Mouse (Mus musculus) embryonic facial prominence, embryonic 10.5 days (tissue): ENCODE results near the gene Fam221b. TPM values are rescaled to one million over a fixed set of nuclear protein-coding genes. Genes with fewer than 3 reads are reported as not detected.

ENCODE experiments used
- DNase-seq: peaks from one replicate; pipeline ENCODE4 v3.0.0-alpha.2; 2017; ENCODE audit warnings: low spot score
- H3K27ac ChIP-seq: fragments of 300-500 bp; sonication (generic); replicated peaks from 2 replicates; pipeline ENCODE4 v1.5.1; 2016; ENCODE audit warnings: mild to moderate bottlenecking
- H3K27me3 ChIP-seq: fragments of 300-500 bp; sonication (generic); replicated peaks from 2 replicates; pipeline ENCODE4 v1.6.1; 2016; ENCODE audit warnings: low read depth, mild to moderate bottlenecking; ENCODE audit not compliant: poor library complexity, severe bottlenecking
- H3K36me3 ChIP-seq: fragments of 300-500 bp; sonication (generic); replicated peaks from 2 replicates; pipeline ENCODE4 v1.6.1; 2016; ENCODE audit warnings: mild to moderate bottlenecking, moderate library complexity
- H3K4me1 ChIP-seq: fragments of 300-500 bp; sonication (generic); 2 replicates; pipeline ENCODE4 v1.6.1; 2016
- H3K4me3 ChIP-seq: fragments of 300-500 bp; sonication (generic); 2 replicates; pipeline ENCODE4 v1.5.1; 2016; ENCODE audit warnings: mild to moderate bottlenecking, moderate library complexity
- H3K9me3 ChIP-seq: fragments of 300-500 bp; sonication (generic); 2 replicates; pipeline ENCODE4 v1.6.1; 2016; ENCODE audit warnings: mild to moderate bottlenecking
- WGBS: fragments of 180-500 bp; shearing (Covaris S2); methylation state at CpG from one replicate; pipeline ENCODE4 v1.1.7; 2016; 5-methylcytosine and 5-hydroxymethylcytosine counted together
- polyA plus RNA-seq: library from polyadenylated mRNA; unstranded; fragments of >200 nt; fragmentation: Nextera tagmentation; extraction: Ambion mirVana; gene quantifications from 2 replicates; pipeline ENCODE4 v1.2.1, GENCODE M21; 2016

Fam221b gene
- polyA plus RNA-seq, 1 experiment from 2014 or later: 1.4 TPM

DNA sequence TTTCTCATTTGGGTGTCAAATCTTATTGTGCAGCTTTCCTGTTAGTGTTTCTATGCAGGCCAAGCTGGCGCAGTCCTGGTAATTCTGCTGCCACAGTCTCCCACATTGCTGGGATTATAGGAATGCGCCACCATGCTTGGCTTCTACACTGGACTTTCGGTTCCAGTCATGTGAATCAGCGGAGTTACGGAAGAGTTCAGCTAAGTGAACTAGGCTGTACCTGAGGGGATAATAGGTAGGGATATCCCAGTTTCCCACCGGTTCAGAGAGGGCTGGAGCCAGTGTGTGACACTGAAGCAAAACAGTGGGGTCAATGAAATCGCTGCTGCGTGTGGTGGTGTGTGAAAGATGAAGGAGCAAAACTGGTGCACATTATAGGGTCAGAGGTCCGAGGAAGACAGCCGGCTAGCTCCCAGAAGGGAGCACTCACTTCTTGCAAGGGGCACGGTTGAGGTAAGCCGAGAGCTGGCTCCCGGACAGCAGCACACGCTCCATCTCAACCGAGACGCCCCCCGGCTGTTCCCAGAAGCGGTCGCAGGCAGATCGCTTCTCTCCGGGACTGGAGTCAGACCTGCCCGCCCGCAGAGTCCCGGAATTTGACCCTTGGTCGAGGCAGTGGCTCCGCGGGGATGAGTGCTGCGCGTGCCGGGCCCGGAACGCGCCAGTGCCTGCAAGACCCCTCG lies 13.1 kb downstream of the Fam221b start:
- Histone ChIP-seq H3K4me1 (peaks cover 30% of the 10 kb centered on the region), H3K4me3 (peak overlapping the region; percentile 86), H3K27me3 (peaks cover 12% of the 10 kb centered on the region; the same call in 1 of the 2 replicates), H3K9me3 (no peaks in the 10 kb centered on the region), H3K27ac (peak overlapping the region; percentile 93), H3K36me3 (peaks cover under 1% of the 10 kb centered on the region)
- WGBS: 6% methylated on average over 34 of the region's 34 CpGs
- DNase-seq: no peak

DNA sequence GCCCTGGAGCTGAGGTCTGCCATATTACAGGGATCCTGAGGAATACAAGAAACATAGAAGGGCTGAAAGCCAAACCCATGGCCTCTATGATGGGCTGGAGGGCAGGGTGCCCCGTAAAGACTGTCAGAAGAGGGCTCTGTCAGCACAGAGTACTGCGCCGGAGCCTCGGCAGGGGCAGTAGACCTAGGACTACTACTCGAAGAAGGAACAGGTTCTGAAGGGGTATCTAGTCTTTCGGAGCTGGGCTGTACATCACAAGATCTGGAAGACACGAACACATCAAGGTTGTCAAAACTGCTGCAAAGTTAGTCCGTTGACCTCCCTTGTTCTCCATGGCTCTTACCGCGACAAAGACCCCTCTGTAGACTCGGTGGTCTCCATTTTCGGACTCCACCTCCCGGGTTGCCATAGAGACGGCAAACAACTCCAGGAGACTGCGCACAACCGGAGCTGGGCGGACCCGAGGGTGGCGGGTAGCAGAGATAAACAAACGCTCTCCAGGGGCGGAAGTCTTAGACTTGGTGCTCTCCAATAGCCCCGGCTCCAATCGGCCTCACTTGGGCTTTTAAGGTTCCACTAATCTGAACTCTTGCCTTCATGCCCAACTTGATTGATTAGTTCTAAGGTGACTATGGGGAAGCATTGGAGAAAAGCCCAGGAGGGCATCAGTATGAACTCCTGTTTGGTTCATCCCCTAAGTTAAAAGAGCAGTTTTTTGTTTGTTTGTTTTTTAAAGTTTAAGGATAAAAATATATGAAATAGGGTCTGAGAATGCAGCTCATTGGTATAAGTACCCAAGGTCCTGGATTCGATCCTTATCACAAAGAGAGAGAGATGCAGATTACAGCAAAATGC lies 15.6 kb downstream of the Fam221b start, which contains the start of gene Spag8:
Gene Spag8 (minus strand): TSS at position 434 of the 855 bp plus-strand sequence.
- H3K27ac ChIP-seq: peak within 1 kb of the TSS; percentile 65
- H3K4me3 ChIP-seq: peak within 1 kb of the TSS; percentile 52
- WGBS: 17% methylated on average over 24 of the region's 24 CpGs
- H3K9me3 ChIP-seq: peaks cover 10% of the 10 kb centered on the region; the same call in 1 of the 2 replicates
- H3K36me3 ChIP-seq: peaks cover 16% of the 10 kb centered on the region
- H3K27me3 ChIP-seq: no peaks in the 10 kb centered on the region
- peak; percentile 79 for DNase-seq
- peaks cover 30% of the 10 kb centered on the region for H3K4me1 ChIP-seq

DNA sequence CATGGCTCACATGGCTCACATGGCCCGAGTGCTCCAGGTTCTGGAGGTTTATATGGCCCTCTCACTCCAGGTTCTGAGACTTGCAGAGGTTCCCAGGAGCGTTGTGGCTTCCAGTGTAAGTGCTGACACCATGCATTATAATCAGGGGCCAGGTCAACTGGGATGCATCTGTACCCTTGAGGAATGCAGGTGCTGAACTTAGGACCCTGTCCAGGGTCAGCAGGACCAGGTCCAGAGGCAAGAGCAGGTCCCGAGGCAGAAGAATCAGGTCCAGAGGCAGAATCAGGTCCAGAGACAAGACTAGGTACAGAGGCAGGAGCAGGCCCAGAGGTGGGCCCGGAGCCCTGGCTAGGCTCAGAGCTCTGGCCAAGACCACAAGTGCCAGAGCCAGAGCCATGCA lies 16.2 kb downstream of the Fam221b start:
- no peak for DNase-seq
- Histone ChIP-seq H3K4me1 (peaks cover 30% of the 10 kb centered on the region), H3K36me3 (peaks cover 16% of the 10 kb centered on the region), H3K9me3 (peaks cover 10% of the 10 kb centered on the region; the same call in 1 of the 2 replicates), H3K27me3 (no peaks in the 10 kb centered on the region), H3K27ac (peak overlapping the region; percentile 65), H3K4me3 (peak overlapping the region; percentile 52)
- WGBS: 86% methylated on average over 4 of the region's 4 CpGs

DNA sequence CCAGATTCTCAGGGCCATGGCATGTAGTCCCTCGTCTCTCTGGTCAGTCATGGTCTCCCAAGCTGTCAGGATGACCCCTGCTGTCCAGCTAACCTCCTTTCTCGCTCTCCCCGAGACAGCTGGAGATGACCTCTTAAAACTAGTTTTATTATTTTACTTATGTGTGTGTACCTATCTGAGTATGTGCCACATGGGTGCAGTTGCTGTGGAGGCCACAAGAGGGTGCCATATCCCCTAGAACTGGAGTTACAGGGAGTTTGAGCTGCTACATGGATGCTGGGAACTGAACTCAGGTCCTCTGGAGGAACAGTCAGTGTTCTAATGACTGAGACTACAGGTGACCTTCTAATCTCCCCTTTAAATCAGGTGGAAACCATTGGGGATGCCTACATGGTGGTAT lies 19.2 kb downstream of the Fam221b start:
- WGBS: 96% methylated on average over 3 of the region's 3 CpGs
- peaks cover 10% of the 10 kb centered on the region; the same call in 1 of the 2 replicates for H3K9me3 ChIP-seq

DNA sequence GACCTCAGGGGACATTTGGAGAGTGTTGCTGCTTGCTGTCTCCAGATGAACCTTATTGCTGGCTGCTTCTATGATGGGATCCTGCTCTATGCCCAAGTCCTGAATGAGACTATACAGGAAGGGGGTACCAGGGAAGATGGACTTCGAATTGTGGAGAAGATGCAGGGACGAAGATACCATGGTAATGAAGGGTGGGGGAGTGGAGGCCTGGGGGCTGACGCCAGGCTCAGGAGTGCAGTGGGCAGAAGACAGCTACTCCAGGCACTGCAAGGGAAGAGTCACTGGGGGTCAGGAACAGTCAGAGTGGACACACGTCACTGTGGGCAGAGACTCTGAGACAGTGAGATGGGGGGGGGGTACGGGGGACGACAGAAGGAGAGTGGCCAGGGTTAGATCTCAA lies 28.5 kb downstream of the Fam221b start:
- Histone ChIP-seq H3K36me3 (no peaks in the 10 kb centered on the region), H3K27me3 (no peaks in the 10 kb centered on the region; the same call in 1 of the 2 replicates), H3K4me1 (peaks cover 13% of the 10 kb centered on the region), H3K27ac (no peak overlapping the region), H3K4me3 (no peak overlapping the region), H3K9me3 (no peaks in the 10 kb centered on the region)
- 78% methylated on average over 6 of the region's 6 CpGs for WGBS
- no peak for DNase-seq

More for the DNA sequence above, 19.2 kb downstream of the Fam221b start:
- Histone ChIP-seq H3K27ac (no peak overlapping the region), H3K4me3 (no peak overlapping the region), H3K4me1 (peaks cover 12% of the 10 kb centered on the region), H3K36me3 (peaks cover 21% of the 10 kb centered on the region), H3K27me3 (no peaks in the 10 kb centered on the region)
- DNase-seq: no peak

DNA sequence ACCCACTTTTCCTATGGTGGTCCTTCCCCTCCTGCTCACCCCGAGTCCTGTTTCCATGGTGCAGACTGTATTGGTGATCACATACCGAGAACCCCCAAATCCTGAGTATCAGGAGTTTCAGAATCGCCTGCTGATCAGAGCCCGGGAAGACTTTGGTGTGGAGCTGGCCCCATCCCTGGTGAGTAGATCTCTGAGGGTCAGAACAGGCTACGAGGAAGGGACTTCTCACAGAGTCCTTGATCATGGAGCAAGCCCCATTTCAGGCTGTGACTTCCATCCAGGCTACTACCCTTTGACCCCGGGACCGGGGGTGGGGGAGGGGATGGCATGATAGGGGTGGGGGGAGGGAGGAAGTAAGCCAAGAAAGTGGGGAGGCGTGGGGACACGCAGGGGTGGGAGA lies 28.9 kb downstream of the Fam221b start:
- peaks cover 13% of the 10 kb centered on the region for H3K4me1 ChIP-seq
- H3K27ac ChIP-seq: no peak overlapping the region
- no peaks in the 10 kb centered on the region for H3K36me3 ChIP-seq
- no peak overlapping the region for H3K4me3 ChIP-seq
- 63% methylated on average over 9 of the region's 9 CpGs for WGBS
- no peaks in the 10 kb centered on the region for H3K9me3 ChIP-seq
- H3K27me3 ChIP-seq: no peaks in the 10 kb centered on the region; the same call in 1 of the 2 replicates
- DNase-seq: peak; percentile 3

DNA sequence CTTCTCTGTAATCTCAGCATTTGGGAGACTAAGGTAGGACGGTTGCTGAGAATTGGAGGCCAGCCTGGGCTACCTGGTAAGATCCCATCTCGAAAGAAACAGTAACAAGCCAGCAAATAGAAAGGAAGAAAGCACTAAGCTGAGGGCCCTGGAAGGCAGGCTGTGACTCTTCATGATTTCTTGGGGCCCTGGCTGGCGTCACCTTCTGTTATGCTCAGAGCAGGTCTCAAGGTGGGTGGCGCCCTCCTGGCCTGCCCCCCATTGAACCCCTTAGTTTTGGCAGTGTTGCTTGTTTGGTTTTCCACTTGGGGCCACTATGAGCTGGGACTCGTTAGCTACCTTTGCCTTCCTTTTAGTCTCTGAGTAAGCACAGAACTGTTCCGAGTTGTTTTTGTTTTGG lies 32.2 kb downstream of the Fam221b start:
- peak; percentile 6 for DNase-seq
- no peak overlapping the region for H3K27ac ChIP-seq
- peaks cover 24% of the 10 kb centered on the region for H3K4me1 ChIP-seq
- no peak overlapping the region for H3K4me3 ChIP-seq
- no peaks in the 10 kb centered on the region for H3K36me3 ChIP-seq
- 76% methylated on average over 6 of the region's 6 CpGs for WGBS
- no peaks in the 10 kb centered on the region for H3K9me3 ChIP-seq
- H3K27me3 ChIP-seq: peaks cover 22% of the 10 kb centered on the region

DNA sequence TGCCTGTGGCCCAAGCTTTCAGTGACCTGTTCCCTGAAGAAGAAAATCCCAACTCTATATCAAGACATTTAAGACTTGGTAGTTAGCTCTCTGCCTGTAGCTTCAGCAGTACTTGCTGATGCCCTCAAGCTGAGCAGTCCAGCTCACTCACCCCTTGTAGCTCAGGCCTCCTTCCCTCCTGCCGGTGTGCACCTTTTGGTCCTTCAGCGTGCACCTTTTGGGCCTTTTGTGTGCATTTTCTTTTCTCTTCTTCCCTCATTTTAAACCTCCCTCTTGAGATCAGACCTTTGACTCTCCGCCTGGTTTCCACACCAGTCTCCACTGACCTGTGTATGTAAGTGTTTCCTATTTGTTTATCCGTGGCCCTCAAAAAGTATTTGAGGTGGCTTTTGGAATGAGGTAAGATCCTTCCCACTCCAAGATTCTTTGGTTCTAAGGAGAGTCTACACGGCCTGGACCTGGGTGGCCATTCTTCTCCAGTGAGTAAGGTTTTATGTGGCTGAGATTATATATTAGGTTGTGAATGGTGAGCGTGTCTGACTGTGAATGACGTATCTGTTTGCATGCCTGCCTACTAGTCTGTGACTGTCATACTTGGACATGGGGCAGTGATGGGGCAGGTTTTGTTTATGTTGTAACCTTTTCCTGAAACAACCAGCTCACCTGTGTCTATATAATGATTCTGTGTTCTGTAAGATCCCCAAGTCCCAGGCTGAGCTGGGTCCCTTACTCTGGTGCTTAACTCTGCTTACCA lies 34.1 kb downstream of the Fam221b start:
- WGBS: 86% methylated on average over 7 of the region's 7 CpGs
- peak; percentile 5 for DNase-seq

DNA sequence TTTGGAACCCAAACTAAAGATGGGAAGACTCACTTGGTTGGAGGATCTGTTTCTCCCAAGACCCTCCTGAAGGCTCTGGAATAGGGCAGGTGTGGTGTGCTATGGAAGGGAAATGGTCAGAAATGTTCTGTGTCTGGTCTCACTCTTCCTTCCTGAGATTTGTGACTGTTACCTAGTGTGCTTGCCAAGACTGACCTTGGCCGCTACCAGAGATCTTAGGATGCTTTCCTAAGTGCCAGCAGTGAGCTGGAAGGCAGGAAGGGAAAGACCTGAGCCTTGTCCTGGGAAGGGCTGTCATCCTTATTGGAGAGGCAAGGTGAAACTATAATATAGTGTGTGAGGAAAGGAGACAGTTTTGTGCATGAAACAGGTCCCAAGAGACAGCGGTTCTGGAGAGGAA lies 35.2 kb downstream of the Fam221b start:
- peaks cover 34% of the 10 kb centered on the region for H3K27me3 ChIP-seq
- no peaks in the 10 kb centered on the region for H3K9me3 ChIP-seq
- no peak overlapping the region for H3K27ac ChIP-seq
- peak overlapping the region; percentile 79; the same call in 1 of the 2 replicates for H3K4me3 ChIP-seq
- H3K4me1 ChIP-seq: peaks cover 39% of the 10 kb centered on the region
- WGBS: 93% methylated on average over 2 of the region's 2 CpGs
- no peaks in the 10 kb centered on the region for H3K36me3 ChIP-seq
- DNase-seq: peak; percentile 5

More for the DNA sequence above, 34.1 kb downstream of the Fam221b start:
- no peaks in the 10 kb centered on the region for H3K9me3 ChIP-seq
- no peak overlapping the region for H3K27ac ChIP-seq
- H3K27me3 ChIP-seq: peaks cover 32% of the 10 kb centered on the region
- H3K4me1 ChIP-seq: peaks cover 35% of the 10 kb centered on the region
- no peaks in the 10 kb centered on the region for H3K36me3 ChIP-seq
- H3K4me3 ChIP-seq: no peak overlapping the region

DNA sequence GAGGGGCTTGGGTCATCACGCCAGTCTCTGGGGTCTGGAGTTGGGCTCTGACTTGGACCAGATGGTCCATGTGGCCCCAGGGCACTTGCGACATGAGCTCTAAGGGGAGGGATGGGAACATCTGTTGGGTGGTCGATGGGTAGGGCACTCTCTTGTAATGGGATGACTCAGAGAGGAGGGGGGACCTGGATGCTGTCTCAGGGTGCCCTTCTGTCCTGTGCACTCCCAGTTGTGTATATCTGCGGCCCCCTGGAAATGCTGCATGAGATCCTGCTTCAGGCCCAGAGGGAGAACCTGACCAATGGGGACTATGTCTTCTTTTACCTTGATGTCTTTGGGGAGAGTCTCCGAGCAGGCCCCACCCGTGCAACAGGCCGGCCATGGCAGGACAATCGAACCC lies 35.6 kb downstream of the Fam221b start:
- DNase-seq: peak; percentile 9
- Histone ChIP-seq H3K4me1 (peaks cover 39% of the 10 kb centered on the region), H3K27ac (no peak overlapping the region), H3K36me3 (no peaks in the 10 kb centered on the region), H3K4me3 (peak overlapping the region; percentile 79; the same call in 1 of the 2 replicates), H3K9me3 (no peaks in the 10 kb centered on the region), H3K27me3 (peaks cover 34% of the 10 kb centered on the region)
- WGBS: 81% methylated on average over 8 of the region's 8 CpGs

DNA sequence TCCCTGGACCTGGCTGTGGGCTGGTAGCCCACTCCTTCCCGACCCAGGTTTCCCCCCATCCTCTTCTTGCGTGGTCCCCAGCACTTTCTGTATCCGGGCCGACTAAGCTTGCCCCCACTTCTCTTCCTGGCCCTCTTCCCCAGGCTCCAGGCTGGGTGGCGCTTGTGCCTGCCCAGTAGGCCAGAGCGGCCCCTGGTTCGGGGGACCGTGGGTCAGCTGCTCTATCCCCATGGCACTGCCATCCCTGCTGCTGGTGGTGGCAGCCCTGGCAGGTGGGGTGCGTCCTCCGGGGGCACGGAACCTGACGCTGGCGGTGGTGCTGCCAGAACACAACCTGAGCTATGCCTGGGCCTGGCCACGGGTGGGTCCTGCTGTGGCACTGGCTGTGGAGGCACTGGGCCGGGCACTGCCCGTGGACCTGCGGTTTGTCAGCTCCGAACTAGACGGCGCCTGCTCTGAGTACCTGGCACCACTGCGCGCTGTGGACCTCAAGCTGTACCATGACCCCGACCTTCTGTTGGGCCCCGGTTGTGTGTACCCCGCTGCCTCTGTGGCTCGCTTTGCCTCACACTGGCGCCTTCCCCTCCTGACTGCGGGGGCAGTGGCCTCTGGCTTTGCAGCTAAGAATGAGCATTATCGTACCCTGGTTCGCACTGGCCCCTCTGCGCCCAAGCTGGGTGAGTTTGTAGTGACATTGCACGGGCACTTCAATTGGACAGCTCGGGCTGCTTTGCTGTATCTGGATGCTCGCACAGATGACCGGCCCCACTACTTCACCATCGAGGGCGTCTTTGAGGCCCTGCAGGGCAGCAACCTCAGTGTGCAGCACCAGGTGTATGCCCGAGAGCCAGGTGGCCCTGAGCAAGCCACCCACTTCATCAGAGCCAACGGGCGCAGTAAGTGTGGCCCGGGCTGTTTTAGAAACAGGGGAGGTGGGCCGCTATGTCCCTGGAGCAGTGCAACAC lies 36.7 kb downstream of the Fam221b start:
- Histone ChIP-seq H3K27ac (peak overlapping the region; percentile 90), H3K4me3 (peak overlapping the region; percentile 79), H3K9me3 (no peaks in the 10 kb centered on the region), H3K36me3 (no peaks in the 10 kb centered on the region), H3K27me3 (peaks cover 34% of the 10 kb centered on the region), H3K4me1 (peaks cover 39% of the 10 kb centered on the region)
- DNase-seq: no peak
- 42% methylated on average over 42 of the region's 42 CpGs for WGBS
